Mouse (Mus musculus): Measurements from ENCODE around the gene Prl2a1. TPM values are rescaled to one million over a fixed set of nuclear protein-coding genes. Genes with fewer than 3 reads are reported as not detected.
"Not testable (repeated sequence)": the region's sequence is repeated elsewhere in the genome, so short reads cannot be mapped to it uniquely, and the experiment has no call there.

The Prl2a1 gene
- polyA plus RNA-seq (2015; fragmentation: Nextera tagmentation; extraction: Ambion mirVana), result not detected in 2 replicates

- H3K9me3 ChIP-seq (replicated peaks), result no peaks in the 10 kb centered on the region
- no peaks in the 10 kb centered on the region for H3K4me1 ChIP-seq
- H3K9ac ChIP-seq (replicated peaks), result no peak within 1 kb of the TSS
- H3K27ac ChIP-seq (replicated peaks), result no peak within 1 kb of the TSS
- no peak within 1 kb of the TSS for H3K4me2 ChIP-seq
- no peaks in the 10 kb centered on the region for H3K27me3 ChIP-seq (replicated peaks)
- no peak for ATAC-seq (ENCODE audit: low FRiP score)
- H3K4me3 ChIP-seq (replicated peaks), result no peak within 1 kb of the TSS
- 85% methylated on average over 1 of the region's 1 CpGs for WGBS
- H3K36me3 ChIP-seq, result no peaks in the 10 kb centered on the region
These were observed at the start of gene Prl2a1 for GRCm38 (mm10) chr13:27801354-27801753. Gene Prl2a1, plus strand, starts transcription at chr13:27801654.

GRCm38 (mm10) chr13:27780704-27781103 lies 20.8 kb upstream of the Prl2a1 start, which contains the start of gene Prl7c1:
Gene Prl7c1, minus strand, starts transcription at chr13:27780804.
- H3K9ac ChIP-seq (replicated peaks); H3K4me2 ChIP-seq; H3K4me3 ChIP-seq (replicated peaks); H3K27me3 ChIP-seq (replicated peaks); H3K4me1 ChIP-seq; H3K27ac ChIP-seq (replicated peaks); H3K36me3 ChIP-seq; ATAC-seq (ENCODE audit: low FRiP score); H3K9me3 ChIP-seq (replicated peaks): not testable (repeated sequence)
- 94% methylated on average over 3 of the region's 3 CpGs for WGBS

- Histone ChIP-seq H3K9me3 (replicated peaks) (no peaks in the 10 kb centered on the region), H3K36me3 (no peaks in the 10 kb centered on the region), H3K27me3 (replicated peaks) (no peaks in the 10 kb centered on the region), H3K4me3 (replicated peaks) (no peak overlapping the region), H3K9ac (replicated peaks) (no peak overlapping the region), H3K27ac (replicated peaks) (no peak overlapping the region), H3K4me2 (no peak overlapping the region), H3K4me1 (no peaks in the 10 kb centered on the region)
- no peak for ATAC-seq (ENCODE audit: low FRiP score)
- 86% methylated on average over 4 of the region's 4 CpGs for WGBS
These were observed 2.2 kb upstream of the Prl2a1 start for GRCm38 (mm10) chr13:27799303-27799702.

DNA sequence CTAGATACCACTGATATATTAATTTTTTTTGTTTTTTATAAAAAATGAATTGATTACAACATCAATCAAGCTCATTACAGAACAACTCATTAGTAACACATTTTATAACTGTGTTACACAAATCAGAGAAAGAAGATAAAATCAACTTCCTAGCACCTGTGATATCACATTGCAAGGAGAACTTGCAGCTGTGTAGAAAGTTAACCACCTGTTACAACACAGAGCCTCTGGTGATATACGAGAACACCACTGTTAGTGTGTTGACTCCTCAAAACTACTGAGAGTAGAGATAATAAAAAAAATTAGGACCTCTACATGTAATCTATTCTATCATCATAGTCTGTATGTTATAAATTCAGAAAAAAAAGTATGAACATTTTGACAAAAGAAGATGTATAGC lies 1.3 kb downstream of the Prl2a1 start:
- no peak for ATAC-seq (ENCODE audit: low FRiP score)
- 88% methylated on average over 1 of the region's 1 CpGs for WGBS
- H3K9me3 ChIP-seq (replicated peaks), result no peaks in the 10 kb centered on the region

DNA sequence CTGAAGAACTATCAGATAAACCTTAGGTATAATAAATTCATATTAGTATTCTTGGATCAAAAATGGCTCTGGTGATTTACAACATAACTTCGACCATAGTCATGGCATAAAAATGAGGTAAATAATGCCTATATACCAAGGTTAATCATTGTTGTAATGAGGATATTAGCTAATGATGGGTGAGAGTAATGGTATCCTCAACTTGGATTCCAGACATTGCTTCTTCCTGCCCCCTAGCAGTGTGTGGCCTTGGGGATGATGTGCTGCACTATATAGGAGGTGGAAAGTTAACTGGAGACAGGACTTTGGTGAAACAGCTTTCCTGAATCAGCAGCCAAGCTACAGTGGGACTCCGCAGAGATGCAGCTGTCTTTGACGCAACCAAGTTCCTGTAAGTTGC lies 47.6 kb downstream of the Prl2a1 start, which contains the start of gene Prl2c1:
Gene Prl2c1 (plus strand): TSS at position 301 of the 400 bp plus-strand sequence.
- no peak within 1 kb of the TSS for H3K4me2 ChIP-seq
- H3K36me3 ChIP-seq, result no peaks in the 10 kb centered on the region
- no peak within 1 kb of the TSS for H3K27ac ChIP-seq (replicated peaks)
- 93% methylated on average over 3 of the region's 3 CpGs for WGBS
- no peak for ATAC-seq (ENCODE audit: low FRiP score)
- H3K9me3 ChIP-seq (replicated peaks), result no peaks in the 10 kb centered on the region
- no peak within 1 kb of the TSS for H3K4me3 ChIP-seq (replicated peaks)
- no peak within 1 kb of the TSS for H3K9ac ChIP-seq (replicated peaks)
- H3K27me3 ChIP-seq (replicated peaks), result no peaks in the 10 kb centered on the region
- no peaks in the 10 kb centered on the region for H3K4me1 ChIP-seq

More for the DNA sequence above, 1.3 kb downstream of the Prl2a1 start:
- no peaks in the 10 kb centered on the region for H3K4me1 ChIP-seq
- H3K36me3 ChIP-seq, result no peaks in the 10 kb centered on the region
- H3K27me3 ChIP-seq (replicated peaks), result no peaks in the 10 kb centered on the region
- no peak overlapping the region for H3K4me3 ChIP-seq (replicated peaks)
- H3K27ac ChIP-seq (replicated peaks), result no peak overlapping the region
- no peak overlapping the region for H3K9ac ChIP-seq (replicated peaks)
- H3K4me2 ChIP-seq, result no peak overlapping the region

Other genes starting within 250 kb of the Prl2a1 start
- not detected in 2 replicates for gene Prl8a9, start 237.0 kb upstream of the Prl2a1 start, polyA plus RNA-seq (2015; fragmentation: Nextera tagmentation; extraction: Ambion mirVana)
- gene Prl8a1, start 219.5 kb upstream of the Prl2a1 start, polyA plus RNA-seq (2015; fragmentation: Nextera tagmentation; extraction: Ambion mirVana), result not detected in 2 replicates
- gene Prl7b1, start 191.1 kb upstream of the Prl2a1 start, polyA plus RNA-seq (2015; fragmentation: Nextera tagmentation; extraction: Ambion mirVana), result not detected in 2 replicates
- gene Prl7a1, start 159.2 kb upstream of the Prl2a1 start, polyA plus RNA-seq (2015; fragmentation: Nextera tagmentation; extraction: Ambion mirVana), result not detected in 2 replicates
- not detected in 2 replicates for gene Prl7a2, start 133.6 kb upstream of the Prl2a1 start, polyA plus RNA-seq (2015; fragmentation: Nextera tagmentation; extraction: Ambion mirVana)
- gene Prl7d1, start 84.9 kb upstream of the Prl2a1 start, polyA plus RNA-seq (2015; fragmentation: Nextera tagmentation; extraction: Ambion mirVana), result not detected in 2 replicates
- not detected in 2 replicates for gene Prl7c1, start 20.9 kb upstream of the Prl2a1 start, polyA plus RNA-seq (2015; fragmentation: Nextera tagmentation; extraction: Ambion mirVana)
- gene Prl2c1, start 47.7 kb downstream of the Prl2a1 start, polyA plus RNA-seq (2015; fragmentation: Nextera tagmentation; extraction: Ambion mirVana), result not detected in 2 replicates
- not detected in 2 replicates for gene Prl4a1, start 214.6 kb downstream of the Prl2a1 start, polyA plus RNA-seq (2015; fragmentation: Nextera tagmentation; extraction: Ambion mirVana)

Measured in neural tube, embryonic 15.5 days (tissue).